Mouse (Mus musculus) yolk sac, embryonic 10.5 days (tissue): ENCODE results near the gene Glp2r.

Experiments used
- DNase-seq: peaks from one replicate; pipeline ENCODE4 v3.0.0-alpha.2; 2017; ENCODE audit warnings: low spot score

The Glp2r gene

DNA sequence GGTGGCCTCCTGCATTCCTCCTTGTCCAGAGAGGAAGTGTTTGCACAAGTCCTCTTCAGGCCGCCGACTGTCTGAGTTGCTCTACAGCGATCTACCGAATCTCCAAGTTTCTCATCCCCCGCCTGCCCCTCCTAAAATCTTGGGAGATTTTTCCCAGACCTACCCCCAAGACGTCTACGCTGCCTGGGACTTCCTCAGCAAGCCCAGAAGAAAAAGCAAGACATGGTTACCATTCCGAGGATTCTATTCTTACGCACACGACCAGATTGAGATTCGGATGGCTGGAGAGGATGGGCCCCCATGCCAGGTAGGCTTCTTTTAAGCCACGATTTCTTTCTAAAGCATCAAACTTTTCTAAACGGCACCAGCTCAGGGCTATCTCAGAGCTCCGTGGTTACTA lies at the start of gene Glp2r:
Gene Glp2r, minus strand, starts transcription at position 101 of the 400 bp plus-strand sequence.
- DNase-seq: no peak

DNA sequence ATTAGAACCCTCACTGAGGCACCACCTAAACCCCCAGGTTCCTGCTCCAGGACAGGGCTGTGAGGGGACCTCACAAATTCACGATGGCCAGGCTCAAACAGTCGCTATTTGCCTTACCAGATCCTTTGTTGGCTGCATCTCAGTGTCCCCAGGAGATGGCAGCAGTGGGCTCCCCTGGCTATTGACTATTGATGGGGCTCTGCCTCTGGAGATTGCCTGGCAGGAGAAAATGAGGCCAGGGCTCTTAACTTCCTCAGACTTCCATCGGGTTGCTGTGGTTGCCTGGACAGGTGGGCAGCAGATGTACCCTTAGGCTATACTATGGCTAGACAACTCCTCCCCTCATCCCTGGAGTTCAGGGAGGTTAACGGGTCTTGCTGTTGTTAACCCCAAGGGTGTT lies 49.3 kb upstream of the Glp2r start:
- peak; percentile 27 for DNase-seq

DNA sequence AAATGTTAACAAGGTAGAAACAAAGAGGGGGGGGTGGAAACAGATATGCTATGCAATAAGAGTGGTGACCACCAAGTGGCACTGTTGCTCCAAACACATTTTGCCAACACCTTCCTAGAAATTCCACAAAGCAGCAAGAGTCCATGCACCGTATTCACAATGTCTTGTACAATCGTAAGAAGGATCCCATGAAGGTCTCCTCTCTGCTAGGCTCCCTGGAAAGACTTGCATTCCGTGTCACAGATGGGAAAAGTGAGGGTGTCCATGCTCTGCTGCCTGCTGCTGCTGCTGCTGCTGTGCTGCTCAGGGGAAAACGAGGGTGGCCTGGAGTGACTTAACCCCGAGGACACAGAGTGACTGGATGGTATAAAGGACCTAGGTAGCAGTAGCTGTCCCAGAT lies 48.7 kb upstream of the Glp2r start:
- DNase-seq: peak; percentile 4

DNA sequence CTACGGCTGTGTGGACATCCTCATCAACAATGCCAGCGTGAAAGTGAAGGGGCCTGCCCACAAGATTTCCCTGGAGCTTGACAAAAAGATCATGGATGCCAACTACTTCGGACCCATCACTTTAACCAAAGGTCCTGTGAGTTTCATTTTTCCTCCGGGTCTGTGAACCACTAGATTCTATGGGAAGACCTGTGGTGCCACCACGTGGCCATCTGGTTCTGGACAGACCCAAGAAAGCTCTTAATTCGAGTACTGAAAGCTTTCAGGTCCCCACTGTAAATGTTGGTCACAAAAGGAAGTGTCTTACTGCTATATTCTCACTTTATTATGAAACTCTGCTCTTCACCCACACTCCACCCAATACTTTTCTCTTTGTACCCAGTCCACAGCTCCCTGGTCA lies 40.6 kb upstream of the Glp2r start:
- no peak for DNase-seq

DNA sequence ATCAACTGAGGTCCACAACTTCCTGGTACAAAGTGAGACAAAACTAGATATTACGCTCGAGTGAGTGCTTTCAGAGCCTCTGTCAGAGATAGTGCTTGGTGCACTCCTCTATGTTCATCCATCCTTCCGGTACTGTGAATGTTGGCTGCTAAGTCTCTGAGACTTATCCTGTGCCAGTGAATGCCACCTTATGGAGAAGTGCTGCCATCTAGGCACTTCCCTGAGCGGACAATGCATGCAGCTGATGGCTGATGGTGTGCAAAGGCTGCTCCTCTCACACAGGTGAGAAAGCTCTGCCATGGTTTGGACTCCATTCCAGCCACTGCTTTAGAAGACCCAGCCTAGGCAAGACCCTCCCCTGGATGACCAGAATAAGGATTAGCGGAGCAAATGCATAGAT lies 37.1 kb upstream of the Glp2r start:
- DNase-seq: no peak

DNA sequence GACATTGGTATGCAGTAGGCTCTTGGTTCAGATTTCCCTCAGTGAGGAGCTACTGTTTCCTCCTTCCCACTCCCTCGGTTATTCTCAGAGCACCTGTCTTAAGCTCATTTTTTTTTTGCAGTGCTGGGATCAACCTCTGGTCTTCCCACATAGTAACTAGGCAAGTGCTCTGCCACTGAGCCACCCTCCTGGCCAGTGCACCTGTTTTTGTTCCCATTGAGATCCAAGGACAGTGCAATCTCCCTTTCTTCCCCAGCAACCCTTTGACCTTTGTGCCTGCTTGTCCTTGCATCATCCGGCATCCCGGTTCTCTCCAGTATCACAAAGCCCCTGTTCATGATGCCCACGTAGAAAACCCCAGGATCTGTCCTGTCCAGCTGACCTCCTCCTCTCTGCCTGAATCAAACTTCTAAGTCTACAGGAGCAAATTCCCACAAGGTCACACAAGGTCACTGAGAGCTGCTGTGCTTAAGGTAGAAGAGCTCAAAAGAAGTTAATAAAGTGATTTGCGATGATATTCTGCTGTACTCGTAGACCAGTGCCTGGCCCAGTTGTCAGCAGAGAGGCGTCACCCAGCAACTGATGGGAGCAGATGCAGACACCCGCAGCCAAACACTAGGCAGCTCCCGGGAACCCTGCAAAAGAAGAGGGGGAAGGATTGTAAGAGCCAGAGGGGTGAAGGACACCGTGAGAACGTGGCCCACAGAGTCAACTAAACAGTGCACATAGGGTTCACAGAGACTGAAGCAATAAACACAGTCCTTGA lies 36.1 kb upstream of the Glp2r start:
- DNase-seq: no peak

DNA sequence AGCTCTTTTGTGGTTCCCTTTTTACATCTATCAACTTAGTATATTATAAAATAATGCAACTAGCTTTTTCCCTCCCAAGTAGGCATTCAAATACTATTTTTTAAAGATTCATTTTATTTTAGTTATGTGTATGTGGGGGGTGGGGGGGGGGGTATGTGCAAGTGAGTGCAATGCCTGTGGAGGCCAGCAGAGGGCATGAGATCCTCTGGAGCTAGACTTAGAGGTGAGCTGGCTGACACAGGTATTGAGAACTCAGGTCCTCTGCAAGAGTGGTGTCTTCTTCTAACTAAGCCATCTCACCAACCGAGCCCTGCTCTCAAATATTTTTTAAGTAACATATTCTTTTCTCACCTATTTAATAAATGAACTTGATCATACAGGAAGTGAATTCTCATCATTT lies 34.6 kb upstream of the Glp2r start:
- DNase-seq: no peak

DNA sequence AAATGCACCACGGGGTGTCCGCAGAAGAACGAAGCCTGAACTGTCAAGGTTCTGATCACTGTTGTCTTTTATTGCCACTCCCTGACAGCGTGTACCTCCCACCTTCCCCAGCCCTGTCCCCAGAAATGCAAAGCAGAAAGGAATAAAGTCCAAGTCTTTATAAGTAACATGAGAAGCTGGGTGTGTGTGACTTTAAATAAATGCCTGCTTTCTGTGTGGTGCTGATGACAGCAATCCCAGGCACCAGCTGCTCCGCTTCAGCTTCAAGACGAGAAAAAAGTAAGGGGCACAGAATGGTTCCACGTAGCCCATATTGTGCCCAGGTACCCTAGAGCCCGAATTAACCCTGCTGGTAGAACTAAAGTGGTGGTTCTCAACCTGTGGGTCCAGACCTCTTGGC lies 30.2 kb upstream of the Glp2r start:
- DNase-seq: no peak

DNA sequence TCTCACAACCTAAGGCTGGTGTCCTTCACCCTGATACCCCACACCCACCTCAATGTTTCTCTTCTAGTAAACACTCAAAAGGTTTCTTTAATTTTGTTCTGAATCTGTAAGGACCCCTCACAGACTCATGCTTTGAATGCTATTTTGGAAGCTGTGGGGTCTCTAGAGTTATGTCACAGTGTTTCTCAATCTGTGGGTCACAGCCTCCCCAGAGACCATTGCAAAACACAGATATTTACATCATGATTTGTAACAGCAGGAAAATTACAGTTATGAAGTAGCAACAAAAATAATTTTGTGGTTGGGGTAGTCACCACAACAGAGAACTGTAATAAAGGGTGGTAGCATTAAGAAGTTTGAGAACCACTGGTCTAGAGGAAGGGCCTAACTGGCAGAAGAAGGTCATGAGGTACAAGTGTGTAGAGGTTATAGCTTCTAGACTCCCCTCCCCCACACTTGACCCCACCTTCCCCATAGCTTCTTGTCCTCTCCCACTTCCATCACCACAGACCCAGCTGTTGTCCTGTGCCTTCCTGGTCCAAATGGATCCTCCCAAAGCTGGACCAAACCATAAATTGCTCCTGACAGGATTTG lies 29.3 kb upstream of the Glp2r start:
- no peak for DNase-seq

DNA sequence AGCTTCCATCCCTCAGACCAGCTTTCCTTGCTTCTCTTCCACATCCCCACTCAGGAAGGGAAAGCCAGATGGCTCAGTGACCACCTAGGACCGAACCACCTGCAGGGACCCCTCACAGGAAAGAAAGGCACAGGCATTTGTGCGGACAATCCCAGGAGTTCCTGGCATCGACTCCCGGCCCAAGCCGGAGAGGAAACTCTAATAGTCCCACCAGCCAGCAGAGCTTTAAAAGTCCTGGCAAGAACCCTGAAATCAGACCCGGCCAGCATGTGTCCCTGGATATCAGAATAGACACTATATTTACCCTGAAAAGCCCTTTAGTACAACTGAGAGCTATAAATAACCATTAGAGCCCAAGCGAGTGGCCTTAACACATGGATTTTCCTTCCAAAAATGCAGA lies 27.0 kb upstream of the Glp2r start, which contains the start of gene Dhrs7c:
Gene Dhrs7c, plus strand, starts transcription at position 257 of the 400 bp plus-strand sequence.
- no peak for DNase-seq

DNA sequence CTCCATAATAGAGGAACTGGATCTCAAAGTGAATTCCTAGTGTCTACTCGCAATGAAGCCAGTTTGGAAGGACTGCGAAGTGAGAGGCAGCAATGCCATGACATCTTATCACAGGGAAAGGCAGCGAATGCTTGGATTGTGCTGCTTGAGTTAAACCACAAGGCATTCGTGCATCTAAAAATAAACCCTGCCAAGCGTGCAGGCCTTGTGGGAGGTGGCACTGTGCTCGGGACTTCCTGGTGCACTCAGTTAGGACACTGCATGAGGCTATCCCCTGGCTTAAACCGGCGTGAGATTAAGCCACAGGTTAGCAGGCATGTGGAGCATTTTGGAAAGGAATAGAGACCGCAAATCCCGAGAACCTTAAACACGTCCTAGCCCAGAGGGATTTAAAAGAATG lies 19.2 kb upstream of the Glp2r start:
- DNase-seq: no peak

DNA sequence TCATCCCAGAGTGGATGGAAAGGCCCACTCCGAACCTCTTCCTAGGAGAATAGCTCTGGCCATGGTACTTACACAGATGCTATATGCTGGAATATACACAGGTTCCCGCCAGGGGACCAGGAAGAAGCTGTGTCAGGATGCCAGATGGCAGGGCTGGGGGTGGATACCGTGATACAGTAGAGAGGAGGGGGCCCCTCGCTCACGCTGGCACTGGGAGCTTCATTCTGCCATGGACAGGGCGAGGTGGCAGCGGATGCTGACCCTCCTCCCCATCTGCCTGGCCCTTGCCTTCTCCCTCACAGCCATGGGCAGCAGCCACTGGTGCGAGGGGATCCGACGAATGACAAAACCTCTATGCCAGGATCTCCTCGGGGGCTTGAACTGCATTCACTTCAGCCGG lies 3.4 kb upstream of the Glp2r start, which contains the start of gene Gsg1l2:
Gene Gsg1l2, plus strand, starts transcription at position 230 of the 400 bp plus-strand sequence.
- no peak for DNase-seq

DNA sequence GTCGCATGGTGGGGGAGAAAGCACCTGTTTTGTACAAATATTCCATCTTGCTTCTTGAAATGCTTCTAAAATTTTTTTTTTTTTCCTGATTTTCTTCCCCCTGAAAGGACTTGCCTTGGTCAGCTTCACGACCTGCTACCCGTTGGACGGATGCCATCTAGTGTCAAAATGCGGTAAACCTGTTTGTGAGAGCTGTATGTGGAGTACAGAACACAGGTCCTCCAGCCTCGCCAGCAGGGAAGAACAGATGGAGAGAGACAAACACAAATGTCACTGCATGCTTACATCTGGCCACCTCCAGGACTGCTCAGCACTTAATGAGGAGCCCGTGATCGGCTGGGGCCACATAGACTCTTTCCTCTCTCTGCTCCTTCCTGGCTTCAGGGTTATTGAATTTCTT lies 1.6 kb upstream of the Glp2r start:
- DNase-seq: peak; percentile 43

DNA sequence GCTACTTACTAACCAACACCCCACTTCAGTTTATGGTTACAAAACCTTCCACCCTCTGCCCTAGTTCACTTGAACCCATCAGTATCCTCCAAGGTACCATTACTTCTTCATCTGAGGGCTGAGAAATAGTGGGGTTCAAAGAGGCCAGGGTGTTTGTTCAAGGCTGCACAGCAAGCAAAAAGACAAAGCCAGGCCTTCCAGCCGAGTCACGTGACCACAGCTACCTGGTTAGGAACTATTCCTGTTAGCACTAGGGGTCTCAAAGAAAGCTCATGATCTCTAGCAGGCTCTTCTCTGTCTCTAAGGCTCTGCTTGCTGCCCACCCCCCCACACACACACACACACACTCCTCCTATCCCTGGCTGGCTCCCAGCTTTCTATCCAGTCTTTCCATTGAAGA lies 738 bp upstream of the Glp2r start:
- no peak for DNase-seq

DNA sequence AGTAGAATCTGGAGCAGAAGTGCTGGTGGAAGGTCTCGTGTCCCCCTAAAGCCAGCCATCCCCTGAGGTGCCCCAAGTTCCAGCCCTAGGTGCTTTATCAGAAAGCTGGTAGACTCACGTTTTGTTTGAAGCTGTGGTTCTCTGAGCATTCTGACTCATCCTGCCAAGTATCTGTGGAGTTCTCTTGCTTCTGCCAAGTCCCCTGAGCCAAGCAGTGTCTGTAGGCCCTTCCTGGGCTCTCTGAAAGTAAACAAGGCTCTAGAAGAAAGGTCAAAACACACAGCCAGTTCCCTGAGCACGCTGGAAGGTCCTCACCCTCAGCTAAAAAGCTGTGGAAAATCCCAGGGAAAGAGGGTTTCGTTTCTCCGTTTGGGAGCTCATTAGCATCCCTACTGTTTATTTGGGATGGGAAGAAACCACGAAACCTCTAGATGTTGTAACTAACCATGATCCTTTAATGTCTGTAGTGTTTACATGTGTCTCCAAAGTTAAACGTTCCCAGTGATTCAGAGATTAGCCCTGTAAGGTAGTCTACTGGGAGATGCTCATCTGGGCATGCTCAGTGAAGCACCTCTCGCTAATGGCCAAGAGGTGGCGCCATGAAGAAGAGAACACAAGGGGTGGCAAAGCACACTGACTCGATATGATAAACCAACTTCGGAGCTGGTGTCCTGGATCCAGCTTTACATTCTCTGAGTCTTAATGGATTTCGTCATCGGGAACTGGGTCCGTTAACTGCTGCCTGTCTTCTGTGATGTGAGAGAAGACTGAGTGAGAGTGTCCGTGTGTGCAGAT lies 13.4 kb downstream of the Glp2r start:
- no peak for DNase-seq

DNA sequence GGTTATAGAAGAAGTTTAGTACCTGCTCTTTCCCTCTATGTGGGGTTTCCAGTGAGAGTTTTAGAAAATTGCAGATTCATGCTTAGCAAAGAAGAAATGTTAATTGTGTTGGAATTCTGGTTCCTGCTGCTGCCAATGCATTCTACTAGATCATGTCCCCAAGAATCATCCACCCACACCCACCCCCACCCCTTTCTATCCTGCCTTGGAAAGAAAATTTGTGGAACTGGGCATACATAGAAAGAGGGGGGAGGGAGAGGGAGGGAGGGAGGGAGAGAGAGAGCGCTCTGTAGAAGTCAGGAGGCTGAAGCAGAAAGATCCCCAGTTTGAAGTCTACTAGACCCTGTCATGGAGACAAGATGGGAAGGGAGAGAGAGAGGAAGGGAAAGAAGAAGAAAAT lies 14.7 kb downstream of the Glp2r start:
- DNase-seq: no peak

DNA sequence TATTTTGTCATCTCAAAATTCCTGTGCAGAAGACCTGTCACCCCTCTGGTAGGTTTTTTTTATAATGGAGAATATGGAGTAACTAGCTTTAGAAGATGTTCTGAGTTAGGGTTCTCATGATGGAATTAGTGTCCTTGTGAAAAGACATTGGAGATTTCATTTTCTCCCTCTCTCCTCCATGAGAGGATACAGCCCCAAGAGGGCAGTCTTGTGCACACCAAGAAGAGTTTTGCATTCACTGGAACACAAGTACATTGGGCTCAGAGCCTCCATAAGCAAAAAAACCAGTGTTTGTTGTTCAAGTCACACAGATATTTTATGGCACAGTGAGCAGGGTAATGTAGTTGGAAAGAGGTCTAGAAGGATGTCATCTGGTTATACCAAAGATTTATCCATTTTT lies 29.4 kb downstream of the Glp2r start:
- no peak for DNase-seq

DNA sequence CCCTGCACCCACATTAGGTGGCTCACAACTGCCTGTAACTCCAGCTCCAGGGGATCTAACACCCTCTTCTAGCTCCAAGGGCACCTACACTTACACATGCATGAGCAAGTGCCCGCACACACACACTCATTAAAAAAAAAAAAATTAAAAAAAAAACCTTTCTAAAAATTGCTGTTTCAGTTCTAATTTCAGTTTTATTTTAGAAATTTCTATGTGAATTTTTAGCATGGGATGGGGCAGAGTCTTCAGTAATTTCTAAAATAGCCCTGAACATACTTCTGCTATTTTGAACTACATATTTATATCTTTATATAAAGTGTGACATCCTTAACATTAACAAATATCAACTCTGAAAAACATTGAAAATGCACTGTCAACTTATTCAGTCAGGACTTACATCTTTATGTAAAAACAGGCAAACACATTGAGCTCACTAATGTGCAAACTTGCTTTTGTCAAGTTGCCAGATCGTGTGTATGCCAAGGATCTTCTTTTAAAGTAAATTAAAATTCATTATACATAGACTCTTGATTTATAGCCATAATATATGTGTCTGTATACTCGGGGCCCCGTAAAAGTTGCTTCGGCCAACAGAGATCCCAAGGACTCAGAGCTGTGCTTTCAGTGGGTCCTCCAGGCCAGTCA lies 32.0 kb downstream of the Glp2r start:
- no peak for DNase-seq

DNA sequence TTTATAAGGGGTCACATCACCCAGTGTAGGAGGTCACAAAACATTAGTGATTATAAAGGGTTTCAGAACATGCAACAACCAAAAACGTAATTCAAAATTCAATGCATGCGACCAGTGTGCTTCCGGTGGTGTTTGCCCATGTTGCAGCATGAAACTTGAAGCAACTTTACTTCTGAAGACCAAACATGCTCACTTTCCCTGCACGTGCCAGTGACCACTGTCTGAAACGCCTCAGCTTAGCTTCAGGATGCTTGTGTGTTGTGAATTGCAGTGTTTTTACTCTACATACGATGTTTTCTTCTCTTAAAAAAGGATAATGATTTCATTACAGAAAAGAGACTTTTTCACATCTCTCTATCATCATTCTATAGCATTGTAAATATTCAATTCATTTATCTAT lies 32.6 kb downstream of the Glp2r start:
- DNase-seq: no peak

DNA sequence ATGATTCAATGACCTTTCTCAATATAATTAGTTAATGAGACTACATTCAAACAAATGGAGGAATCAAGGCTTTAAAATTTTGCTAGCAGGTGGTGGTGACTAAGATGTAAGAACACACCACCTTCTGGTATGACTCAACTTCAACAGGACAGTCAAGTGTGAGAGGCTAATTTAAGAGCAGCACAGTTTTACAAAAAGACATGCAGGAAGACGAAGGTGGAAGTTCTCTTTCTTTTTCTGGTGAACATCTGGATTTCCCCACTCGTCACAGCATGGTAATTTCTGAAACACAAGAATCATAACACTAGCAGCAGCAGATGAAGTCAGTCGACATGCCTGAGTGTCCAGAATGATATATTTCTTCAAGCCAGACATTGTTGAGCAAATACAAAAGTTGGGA lies 36.4 kb downstream of the Glp2r start:
- no peak for DNase-seq

DNA sequence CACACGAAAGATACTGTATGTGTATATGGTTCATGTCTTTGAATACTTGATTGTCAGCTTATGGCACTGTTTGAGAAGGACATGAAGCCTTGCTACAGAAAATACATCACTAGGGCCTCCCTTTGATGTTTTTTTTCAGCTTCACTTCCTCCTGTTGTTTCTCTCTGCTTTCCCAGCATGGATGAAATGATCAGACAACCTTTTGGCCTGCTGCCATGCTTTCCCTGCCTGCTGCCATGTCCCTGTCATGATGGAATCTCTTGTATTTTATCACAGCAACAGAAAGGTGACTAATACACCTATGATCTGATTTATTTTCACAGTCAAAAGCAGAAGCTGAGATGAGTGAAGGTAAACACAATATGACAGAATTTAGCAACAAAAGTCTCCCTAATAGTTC lies 37.2 kb downstream of the Glp2r start:
- no peak for DNase-seq

DNA sequence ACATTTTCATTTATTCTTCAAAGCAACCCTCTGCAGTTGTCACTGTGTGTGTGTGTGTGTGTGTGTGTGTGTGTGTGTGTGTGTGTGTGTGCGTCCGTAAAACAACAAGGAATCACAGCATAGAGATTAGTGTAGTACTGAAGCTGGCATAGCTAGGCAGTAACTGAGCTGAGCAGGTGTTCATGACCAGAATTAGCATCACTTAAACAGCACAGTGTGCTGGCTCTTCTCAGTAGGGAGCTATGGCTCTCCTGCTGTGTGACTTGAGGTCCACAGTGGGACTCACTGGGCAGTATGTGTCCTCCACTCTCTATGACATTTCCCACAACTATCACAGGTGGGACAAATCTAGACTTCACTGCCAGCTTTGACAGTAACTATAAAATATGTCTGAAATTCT lies 39.9 kb downstream of the Glp2r start:
- DNase-seq: no peak

DNA sequence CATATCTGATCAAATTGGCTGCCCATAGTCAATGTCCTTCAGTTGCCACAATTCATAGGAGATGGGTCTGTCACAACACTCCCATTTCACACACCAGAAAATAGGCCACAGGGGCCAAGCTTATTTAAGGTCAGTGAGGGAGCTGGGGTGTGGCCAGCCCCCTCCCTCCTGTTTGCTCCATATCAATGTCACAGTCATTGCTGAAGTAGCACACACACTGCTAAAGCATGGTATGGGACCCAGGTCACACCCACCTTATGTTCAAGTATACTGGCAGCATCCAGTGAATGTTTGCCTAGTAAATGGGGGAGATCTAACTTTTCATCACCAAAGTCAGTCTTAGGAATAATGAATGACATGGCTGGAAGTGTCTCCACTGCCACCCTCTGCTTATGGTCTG lies 42.2 kb downstream of the Glp2r start:
- DNase-seq: no peak
